Mouse (Mus musculus): ENCODE results near the gene Ipo9.
A peak's percentile ranks its signal among the peaks of the same experiment; 100 is the strongest.

The Ipo9 gene

DNA sequence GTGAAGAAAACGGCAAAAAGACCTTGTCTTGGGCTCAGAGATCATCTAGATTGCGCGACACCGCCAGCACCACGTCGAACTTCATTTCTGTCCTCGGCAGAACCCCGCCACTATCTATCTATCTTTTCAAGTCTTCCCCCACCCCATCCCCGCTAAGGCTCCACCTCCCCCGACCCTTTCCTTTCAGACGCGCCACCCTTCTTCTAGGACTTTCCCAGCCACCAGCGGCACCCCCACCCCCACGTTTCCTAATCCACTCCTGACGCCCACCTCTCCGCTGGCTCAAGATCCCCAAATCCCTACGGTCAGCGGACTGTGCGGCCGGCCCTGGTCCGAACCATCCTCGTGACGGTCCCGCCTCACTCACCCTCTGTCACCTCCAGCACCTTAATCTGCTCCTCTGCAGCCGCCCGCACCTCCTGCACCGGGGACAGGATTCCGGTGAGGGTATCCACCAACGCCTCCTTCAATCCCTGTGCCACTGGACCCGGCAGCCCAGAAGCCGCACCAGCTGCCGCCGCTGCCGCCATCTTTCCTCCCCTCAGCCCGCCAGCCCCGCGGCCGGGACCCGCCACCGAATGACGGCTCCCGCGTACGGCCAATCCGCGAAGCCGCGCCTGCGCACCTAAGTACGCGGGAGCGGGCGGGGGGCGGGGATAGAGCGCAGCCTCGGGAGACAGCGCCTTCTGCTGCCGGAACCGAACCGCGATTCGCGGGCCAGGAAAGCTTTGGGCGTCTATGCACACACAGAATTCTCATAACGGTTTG lies at the start of gene Ipo9:
Ipo9 (minus strand) TSS at position 599 of the 768 bp plus-strand sequence.
- DNase-seq (ENCODE audit: low spot score) = peak; percentile 83

GRCm38 (mm10) chr1:135475571-135475895 lies 45.2 kb upstream of the Ipo9 start:
- DNase-seq (ENCODE audit: low spot score) = no peak

GRCm38 (mm10) chr1:135474861-135475570 lies 44.7 kb upstream of the Ipo9 start:
- DNase-seq (ENCODE audit: low spot score) = no peak

DNA sequence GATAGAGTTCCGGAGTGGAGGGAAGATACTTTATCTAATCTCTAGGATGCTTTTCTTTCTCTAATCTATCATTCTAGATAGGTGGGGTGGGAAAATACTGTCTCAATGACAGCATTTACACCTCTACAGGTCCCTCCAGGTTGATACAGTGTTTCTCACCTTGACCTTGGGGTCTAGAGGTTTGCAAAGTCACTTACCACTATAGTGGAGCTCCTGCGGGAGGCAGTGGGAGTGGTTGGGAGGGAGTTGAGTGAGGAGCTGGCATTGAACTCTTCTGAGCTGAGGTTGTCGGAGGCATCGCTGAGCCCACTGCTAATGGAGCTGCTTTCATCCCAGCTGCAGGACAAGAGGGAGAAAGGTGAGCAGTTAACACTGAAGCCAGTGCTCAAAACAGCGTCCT lies 42.2 kb upstream of the Ipo9 start:
- DNase-seq (ENCODE audit: low spot score) = no peak

DNA sequence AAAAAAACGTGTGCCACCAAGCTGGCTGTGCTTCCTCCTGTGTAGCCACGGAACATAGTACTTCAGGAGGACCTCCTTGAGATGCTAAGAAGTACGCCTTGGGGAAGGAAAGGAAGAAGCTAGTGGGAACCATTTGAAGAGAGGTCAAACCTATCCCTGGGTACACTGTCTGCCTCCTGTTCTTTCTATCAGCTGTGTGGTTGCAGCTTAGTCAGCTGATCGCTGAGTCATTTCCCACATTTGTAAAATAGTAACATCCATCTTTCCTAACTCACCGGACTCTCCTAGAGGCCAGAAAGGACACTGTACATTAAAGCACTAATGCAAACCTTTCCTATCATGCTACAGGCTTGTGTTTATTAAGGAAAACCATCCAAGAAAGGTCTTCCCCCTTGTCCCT lies 41.4 kb upstream of the Ipo9 start:
- no peak for DNase-seq (ENCODE audit: low spot score)

GRCm38 (mm10) chr1:135470546-135470945 lies 40.2 kb upstream of the Ipo9 start:
- no peak for DNase-seq (ENCODE audit: low spot score)

DNA sequence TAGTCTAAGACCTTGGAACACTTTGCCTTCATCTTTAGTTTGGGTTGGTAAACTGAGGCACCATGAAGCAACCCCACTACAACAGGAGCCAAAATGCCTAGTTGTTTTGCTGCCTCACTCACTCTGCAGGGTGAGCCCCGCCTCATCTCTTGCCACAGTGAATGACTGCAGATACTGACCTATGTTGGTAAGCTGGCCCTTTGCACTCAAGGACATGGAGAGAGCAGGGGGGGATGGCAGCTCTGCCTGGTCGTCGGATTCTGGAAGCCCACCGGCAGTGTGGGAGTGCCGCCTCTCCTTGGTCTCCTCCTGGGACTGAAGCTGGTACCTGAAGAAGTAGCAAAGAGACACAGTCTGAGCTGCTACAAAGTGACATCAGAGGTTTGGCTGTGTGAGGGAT lies 37.2 kb upstream of the Ipo9 start:
- DNase-seq (ENCODE audit: low spot score) = no peak

DNA sequence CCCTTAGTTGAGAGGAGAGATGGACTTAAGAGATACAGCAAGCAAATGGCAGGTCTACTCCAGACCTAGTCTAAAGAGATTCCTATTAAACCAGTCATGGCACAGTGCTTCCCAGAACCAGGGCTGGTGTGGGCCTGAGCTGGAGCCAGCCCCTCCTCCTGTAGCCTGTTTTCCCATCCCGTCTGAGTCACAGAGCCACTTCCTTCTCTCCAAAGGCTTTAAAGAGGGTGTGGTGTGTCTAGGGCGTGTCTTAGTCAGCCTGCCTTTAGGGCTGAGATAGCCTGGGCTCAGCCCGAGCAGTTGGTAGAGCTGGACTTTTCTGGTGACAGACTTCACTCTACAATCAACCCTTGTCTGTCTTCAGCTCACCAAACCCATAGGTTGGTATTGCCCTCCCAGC lies 36.6 kb upstream of the Ipo9 start:
- peak; percentile 53 for DNase-seq (ENCODE audit: low spot score)

- DNase-seq (ENCODE audit: low spot score) = no peak
These were observed 35.4 kb upstream of the Ipo9 start for GRCm38 (mm10) chr1:135465734-135466133.

DNA sequence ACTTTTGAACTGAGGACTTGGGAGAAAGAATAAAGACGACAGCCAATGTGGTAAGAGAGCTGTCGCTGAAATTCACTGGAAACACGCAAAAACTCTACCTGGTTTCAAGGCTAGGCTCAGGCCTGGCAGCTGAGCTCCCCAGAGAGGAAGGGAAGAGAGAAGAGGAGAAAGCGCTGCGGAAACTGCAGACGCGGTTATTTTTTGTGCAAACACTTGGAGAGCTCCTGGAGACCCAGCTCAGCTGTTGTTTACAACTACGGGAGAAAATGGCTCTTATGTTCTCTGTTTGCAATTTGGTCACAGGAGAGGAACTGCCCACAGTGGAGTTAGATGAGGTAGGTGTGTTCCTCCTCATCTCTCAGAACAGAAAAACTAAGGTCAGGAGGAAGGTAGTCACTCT lies 32.4 kb upstream of the Ipo9 start:
- DNase-seq (ENCODE audit: low spot score) = no peak

DNA sequence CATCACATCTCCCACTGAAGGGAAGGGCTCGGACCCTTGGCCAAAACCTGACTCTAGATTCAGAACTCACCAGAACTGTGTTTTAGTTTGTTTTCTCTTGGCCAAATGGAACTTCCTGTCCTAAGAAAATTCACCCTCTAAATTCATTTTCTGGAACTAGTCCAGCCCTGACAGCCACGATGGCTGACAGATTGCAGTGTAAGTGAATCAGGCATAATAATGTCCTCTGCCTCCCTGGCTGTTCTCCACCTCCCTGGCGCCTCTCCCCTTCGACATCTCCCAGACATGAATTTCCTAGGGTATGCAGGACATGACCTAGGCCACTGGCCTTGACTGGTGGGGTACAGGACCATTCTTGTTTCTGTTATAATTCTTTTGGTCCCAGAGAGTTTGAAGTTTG lies 32.0 kb upstream of the Ipo9 start:
- no peak for DNase-seq (ENCODE audit: low spot score)

GRCm38 (mm10) chr1:135461097-135461730 lies 30.9 kb upstream of the Ipo9 start:
- peak; percentile 34 for DNase-seq (ENCODE audit: low spot score)

DNA sequence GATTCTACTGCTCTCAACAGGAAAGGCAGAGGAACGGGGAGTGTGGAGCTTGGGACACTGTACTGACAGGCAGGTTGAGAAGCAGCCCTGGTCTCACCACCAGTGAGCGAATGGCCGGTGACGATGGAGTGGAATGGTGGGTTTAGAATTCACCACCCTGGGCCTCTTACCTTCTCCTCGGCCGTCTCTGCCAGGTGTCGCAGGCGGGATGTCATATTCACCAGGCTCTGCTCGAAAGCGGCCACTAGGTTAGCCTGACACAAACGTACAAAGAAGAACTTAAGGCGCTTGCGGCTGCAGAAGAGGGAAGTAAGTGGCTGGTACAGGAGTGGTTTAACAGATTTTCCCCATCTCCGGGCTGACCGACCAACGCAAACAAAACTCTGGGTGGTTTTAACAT lies 30.2 kb upstream of the Ipo9 start:
- DNase-seq (ENCODE audit: low spot score) = no peak

DNA sequence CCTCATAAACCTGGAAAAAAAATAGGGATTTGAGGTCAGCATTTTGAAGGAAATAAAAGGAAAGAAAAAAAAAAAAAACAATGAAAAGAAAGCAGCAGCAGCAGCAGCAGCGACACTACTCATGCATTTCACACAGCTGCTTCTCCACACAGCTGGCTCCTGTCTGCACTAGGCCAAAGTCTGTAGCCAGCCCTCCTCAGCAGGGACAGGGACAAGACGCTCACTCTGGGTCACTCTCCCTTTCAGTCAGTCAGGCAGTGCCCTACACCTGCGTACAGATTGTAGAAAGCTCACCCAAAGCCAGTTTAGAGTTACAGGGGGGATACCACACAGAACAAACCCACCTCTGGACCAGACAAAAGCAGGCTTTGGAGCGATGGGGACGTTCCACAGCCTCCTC lies 27.6 kb upstream of the Ipo9 start:
- DNase-seq (ENCODE audit: low spot score) = no peak

GRCm38 (mm10) chr1:135452259-135452658 lies 22.0 kb upstream of the Ipo9 start:
- no peak for DNase-seq (ENCODE audit: low spot score)

DNA sequence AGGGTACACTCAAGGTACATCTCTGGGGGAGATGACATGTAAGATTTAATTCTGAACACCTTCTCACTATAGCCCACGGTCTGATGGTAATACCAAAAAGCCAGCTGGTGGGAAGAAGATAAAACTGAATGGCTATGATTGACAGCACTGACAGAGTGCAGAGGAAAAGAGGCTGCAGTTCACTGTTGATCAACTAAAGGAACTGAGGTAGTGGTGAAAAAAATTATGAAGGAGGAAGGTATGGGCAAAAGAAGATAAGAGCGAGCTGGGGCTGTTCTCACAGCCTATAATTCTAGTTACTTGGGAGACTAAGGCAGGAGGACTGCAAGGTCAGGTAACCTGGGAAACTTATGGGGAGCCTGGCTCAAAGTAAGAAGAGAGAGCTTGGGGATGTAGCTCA lies 21.1 kb upstream of the Ipo9 start:
- DNase-seq (ENCODE audit: low spot score) = no peak

DNA sequence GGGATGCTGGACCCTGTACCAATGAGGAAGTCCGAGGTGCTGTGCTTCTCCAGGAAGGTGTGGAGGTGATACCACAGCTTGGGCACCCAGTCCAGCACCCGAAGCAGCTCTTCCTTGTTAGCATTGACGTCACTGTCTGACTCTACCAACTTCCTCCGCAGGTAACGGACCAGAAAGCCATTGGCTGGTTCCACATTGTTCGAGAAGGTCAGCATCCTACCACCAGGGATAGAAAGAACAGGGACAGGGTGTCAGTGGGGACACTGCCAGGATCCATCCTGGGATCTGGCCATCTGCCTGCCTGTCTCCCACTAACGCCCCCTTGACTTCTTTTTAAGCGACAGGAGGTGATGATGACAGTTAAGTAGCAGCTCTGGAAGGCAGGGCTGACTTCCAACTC lies 19.6 kb upstream of the Ipo9 start:
- no peak for DNase-seq (ENCODE audit: low spot score)

DNA sequence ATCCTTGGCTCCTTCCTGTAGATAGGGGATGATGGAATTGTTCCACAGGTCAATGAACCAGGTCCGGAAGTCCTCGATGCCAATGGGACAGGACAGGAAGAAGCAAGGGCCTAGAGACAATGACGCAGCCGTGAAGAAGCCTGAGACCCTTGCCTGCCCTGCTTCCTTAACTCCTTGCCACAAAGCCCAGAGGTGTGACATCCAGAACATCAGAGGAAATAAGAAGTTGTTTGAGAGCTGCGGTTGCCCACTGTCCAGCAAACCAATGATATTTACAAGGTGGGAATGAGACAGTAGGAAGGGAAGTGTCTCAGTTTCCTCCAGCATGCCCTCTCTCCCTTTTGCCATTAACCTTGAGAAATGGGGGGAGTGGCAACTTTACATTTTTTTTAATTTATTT lies 18.6 kb upstream of the Ipo9 start:
- DNase-seq (ENCODE audit: low spot score) = no peak

DNA sequence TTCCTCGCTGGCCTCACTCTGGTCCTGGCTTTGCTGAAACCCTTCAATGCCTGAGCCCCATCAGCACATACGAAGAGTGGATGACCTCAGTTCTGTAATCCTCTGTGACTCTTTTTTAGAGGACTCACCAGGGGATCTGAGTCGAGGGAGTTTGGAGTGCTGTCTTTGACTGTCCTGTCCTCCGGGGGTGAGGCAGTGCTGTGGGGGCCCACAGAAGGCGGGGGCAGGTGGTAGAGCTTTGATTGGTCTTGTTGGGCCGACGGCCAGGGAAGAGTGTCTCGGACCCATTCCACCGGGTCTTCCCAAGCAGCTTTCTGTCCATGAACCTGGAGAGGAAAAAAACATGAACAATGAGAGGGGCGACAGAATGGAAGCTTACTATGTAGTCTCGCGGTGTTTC lies 13.2 kb upstream of the Ipo9 start:
- no peak for DNase-seq (ENCODE audit: low spot score)

GRCm38 (mm10) chr1:135441861-135442260 lies 11.6 kb upstream of the Ipo9 start:
- no peak for DNase-seq (ENCODE audit: low spot score)

DNA sequence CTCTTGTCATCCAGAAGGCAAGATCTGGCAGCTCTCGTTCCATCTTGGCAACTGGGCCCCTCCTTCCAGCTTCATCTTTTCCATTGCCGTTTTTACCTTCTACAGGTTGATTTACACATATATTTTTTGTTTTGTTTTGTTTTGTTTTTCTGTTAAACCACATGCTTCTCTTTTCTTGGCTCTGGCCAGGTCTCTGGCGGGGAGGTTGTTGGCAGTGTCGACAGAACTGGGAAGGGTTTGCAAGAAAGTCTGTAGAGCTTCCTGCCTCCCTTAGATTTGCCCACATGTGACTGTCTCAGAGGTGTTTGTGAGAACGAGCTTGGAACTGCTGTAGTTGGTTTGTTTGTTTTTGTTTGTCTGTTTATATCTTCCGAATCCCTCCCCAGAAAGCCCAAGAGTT lies 10.7 kb upstream of the Ipo9 start:
- DNase-seq (ENCODE audit: low spot score) = no peak

- no peak for DNase-seq (ENCODE audit: low spot score)
These were observed 8.5 kb upstream of the Ipo9 start for GRCm38 (mm10) chr1:135438801-135439200.

GRCm38 (mm10) chr1:135435823-135436222 lies 5.5 kb upstream of the Ipo9 start:
- DNase-seq (ENCODE audit: low spot score) = no peak

DNA sequence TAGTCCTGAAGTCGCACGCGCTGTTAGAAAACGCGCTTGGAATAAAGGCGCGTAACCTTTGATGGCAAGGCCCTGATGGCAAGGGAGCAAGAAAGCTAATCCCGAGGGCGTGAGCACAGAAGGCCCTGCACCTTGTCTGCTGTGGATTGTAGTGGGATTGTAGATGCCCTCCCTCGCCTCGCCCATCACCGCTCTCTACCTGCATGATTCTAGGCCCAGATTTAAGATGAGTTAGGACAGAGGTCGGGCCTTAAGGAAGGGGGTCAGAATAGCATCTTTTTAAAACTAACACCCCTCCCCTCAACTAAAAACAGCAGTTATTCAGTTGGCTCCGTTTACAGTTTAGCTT lies 344 bp upstream of the Ipo9 start:
- DNase-seq (ENCODE audit: low spot score) = no peak
